In genomic region chr16:31766715-31767114, GRCm38 (mm10) we compare ENCODE assay signal across 14 mouse cellular contexts.
DNase-seq lines count a peak whose midpoint lies in the region; ATAC-seq and TF ChIP-seq lines count a peak whose summit lies in the region.
"Had no signal": no experiment of that assay in that cellular context is flagged by ENCODE, and none has a peak within 500 bp of the region (broad histone marks: within the 10 kb centered on the region; RNA-seq: fewer than 3 reads in every experiment).

No protein-coding gene starts in this region.

- 0 out of 2 replicates have a peak, but pooled peaks cover 3% of the 10 kb centered on the region for H3K4me1 ChIP-seq in forebrain, postnatal 0 days (ENCODE audit: insufficient read depth)
- no peaks in the 10 kb centered on the region for H3K4me1 ChIP-seq in neural tube, embryonic 15.5 days
- H3K4me1 ChIP-seq: intestine, embryonic 15.5 days; liver, embryonic 15.5 days had no signal

- H3K36me3 ChIP-seq in forebrain, postnatal 0 days (ENCODE audit: insufficient read depth) = no peaks in the 10 kb centered on the region
- H3K36me3 ChIP-seq in neural tube, embryonic 15.5 days = no peaks in the 10 kb centered on the region
- H3K36me3 ChIP-seq: intestine, embryonic 15.5 days; liver, embryonic 15.5 days had no signal

- H3K9ac ChIP-seq in forebrain, postnatal 0 days = no peak overlapping the region
- H3K9ac ChIP-seq in neural tube, embryonic 15.5 days (replicated peaks) = no peak overlapping the region
- H3K9ac ChIP-seq: intestine, embryonic 15.5 days; liver, embryonic 15.5 days had no signal

- ATAC-seq in forebrain, postnatal 0 days = peak; percentile 94
- ATAC-seq in neural tube, embryonic 15.5 days (ENCODE audit: low FRiP score) = peak; percentile 93
- ATAC-seq: intestine, embryonic 15.5 days had no signal

- H3K4me2 ChIP-seq in forebrain, postnatal 0 days (ENCODE audit: low read depth) = no peak overlapping the region
- no peak overlapping the region for H3K4me2 ChIP-seq in neural tube, embryonic 15.5 days
- H3K4me2 ChIP-seq: intestine, embryonic 15.5 days; liver, embryonic 15.5 days had no signal

- no peaks in the 10 kb centered on the region for H3K9me3 ChIP-seq in forebrain, postnatal 0 days (ENCODE audit: low read length)
- no peaks in the 10 kb centered on the region for H3K9me3 ChIP-seq in neural tube, embryonic 15.5 days (replicated peaks)
- H3K9me3 ChIP-seq: intestine, embryonic 15.5 days; liver, embryonic 15.5 days had no signal

- no peak overlapping the region for H3K27ac ChIP-seq in forebrain, postnatal 0 days (ENCODE audit: low read depth, low read length)
- no peak overlapping the region for H3K27ac ChIP-seq in neural tube, embryonic 15.5 days (replicated peaks)
- H3K27ac ChIP-seq: intestine, embryonic 15.5 days; liver, embryonic 15.5 days; macrophage had no signal

- no peak for TF ChIP-seq CTCF in forebrain, postnatal 0 days (IDR thresholded peaks at IDR 0.05; ENCODE audit: low read depth)

- peak; percentile 51 for DNase-seq in layer of hippocampus, adult 9-11 months
- no peak for DNase-seq in layer of hippocampus, postnatal 25 days (ENCODE audit: extremely low spot score in 1 of 2, low spot score in 1 of 2)
- DNase-seq in brain, embryonic 18.5 days (ENCODE audit: low read depth, low spot score) = peak; percentile 47
- peak; percentile 66 for DNase-seq in forebrain, postnatal 0 days
- no peak for DNase-seq in urinary bladder, adult 18-20 months (ENCODE audit: low spot score in 2 of 2)
- no peak for DNase-seq in spleen, postnatal 36 days (ENCODE audit: low spot score in 2 of 2)
- DNase-seq: cerebellum, adult 9-11 months; gastrocnemius, postnatal 10 days; kidney, postnatal 36 days; right cerebral cortex, postnatal 14 days had no signal

- 13% methylated on average over 3 of the region's 3 CpGs for WGBS in forebrain, postnatal 0 days
- WGBS in neural tube, embryonic 15.5 days = 12% methylated on average over 3 of the region's 3 CpGs

- no peaks in the 10 kb centered on the region for H3K27me3 ChIP-seq in forebrain, postnatal 0 days (ENCODE audit: insufficient read depth, low read length)
- no peaks in the 10 kb centered on the region for H3K27me3 ChIP-seq in neural tube, embryonic 15.5 days (replicated peaks)
- H3K27me3 ChIP-seq: intestine, embryonic 15.5 days; liver, embryonic 15.5 days had no signal

- H3K4me3 ChIP-seq in forebrain, postnatal 0 days (ENCODE audit: low read depth, low read length) = no peak overlapping the region
- no peak overlapping the region for H3K4me3 ChIP-seq in neural tube, embryonic 15.5 days (replicated peaks)
- H3K4me3 ChIP-seq: intestine, embryonic 15.5 days; liver, embryonic 15.5 days had no signal

Comparison
In these comparisons a context has a peak if more than half of its experiments do, and no peak if none do; other contexts are left out.
1. DNase-seq: peak in layer of hippocampus, adult 9-11 months (single experiment), brain, embryonic 18.5 days (single experiment) and forebrain, postnatal 0 days (single experiment); none in layer of hippocampus, postnatal 25 days (0 of 2), urinary bladder, adult 18-20 months (0 of 2) and spleen, postnatal 36 days (0 of 2).